Mouse (Mus musculus) embryo, embryonic 11 days (tissue): ENCODE results near the gene Syt16.
A peak's percentile ranks its signal among the peaks of the same experiment; 100 is the strongest.

Experiments used
- DNase-seq: peaks from one replicate; pipeline ENCODE4 v3.0.0-alpha.2; 2015

The Syt16 gene

DNA sequence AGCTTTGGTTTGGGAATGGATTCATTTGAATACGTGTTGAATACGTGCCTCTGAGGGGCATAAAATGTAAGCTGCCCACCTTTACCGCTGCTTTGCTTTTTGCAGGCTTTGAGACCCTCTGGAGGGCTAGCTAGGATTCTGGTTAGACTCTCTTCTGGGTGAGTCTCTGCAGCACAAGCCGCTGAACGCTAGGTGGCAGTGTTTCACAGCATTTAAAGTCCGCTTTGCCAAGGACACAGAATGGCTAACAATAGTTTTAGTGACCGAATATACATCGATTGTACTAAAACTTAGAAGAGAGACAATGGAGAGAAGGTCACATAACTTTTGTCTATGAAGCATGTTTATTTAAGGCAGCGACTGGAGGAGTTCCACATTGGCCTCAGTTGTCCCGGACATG lies 322.9 kb downstream of the Syt16 start:
- DNase-seq: peak; percentile 86

- DNase-seq: no peak
Measured at GRCm38 (mm10) chr12:74321981-74322380, 324.5 kb downstream of the Syt16 start.
